Mouse (Mus musculus): ENCODE results near the gene Sgsm2. TPM values are rescaled to one million over a fixed set of nuclear protein-coding genes. Genes with fewer than 3 reads are reported as not detected.

Sgsm2 gene
- total and polyA plus RNA-seq, 2 experiments from 2014 or later = 21.3 to 59.2 TPM

GRCm38 (mm10) chr11:74870544-74870943 is 26.3 kb downstream of the Sgsm2 start:
- Histone ChIP-seq H3K4me1 (ENCODE audit: insufficient read depth, low read length) (peaks cover 11% of the 10 kb centered on the region), H3K4me2 (ENCODE audit: low read depth, low read length) (no peak overlapping the region), H3K27ac (0 out of 2 replicates have a peak overlapping the region, but pooled peaks have one; percentile 16), H3K9ac (replicated peaks; ENCODE audit: low read length) (no peak overlapping the region), H3K36me3 (ENCODE audit: insufficient read depth, low read length) (peaks cover 11% of the 10 kb centered on the region; the same call in 1 of the 2 replicates), H3K27me3 (ENCODE audit: insufficient read depth, low read length) (no peaks in the 10 kb centered on the region), H3K4me3 (ENCODE audit: low read length) (no peak overlapping the region), H3K9me3 (ENCODE audit: low read length) (no peaks in the 10 kb centered on the region)
- ATAC-seq (no peak), DNase-seq (ENCODE audit: low spot score) (no peak)
- TF ChIP-seq CTCF (IDR thresholded peaks at IDR 0.05; ENCODE audit: low read depth) = no peak
- 72% methylated on average over 4 of the region's 4 CpGs for WGBS

GRCm38 (mm10) chr11:74869603-74870002 is 27.3 kb downstream of the Sgsm2 start:
- Histone ChIP-seq H3K9me3 (ENCODE audit: low read length) (no peaks in the 10 kb centered on the region), H3K4me1 (ENCODE audit: insufficient read depth, low read length) (peaks cover 11% of the 10 kb centered on the region), H3K9ac (replicated peaks; ENCODE audit: low read length) (no peak overlapping the region), H3K4me3 (ENCODE audit: low read length) (no peak overlapping the region), H3K4me2 (ENCODE audit: low read depth, low read length) (no peak overlapping the region), H3K27ac (peak overlapping the region; percentile 16; the same call in 1 of the 2 replicates), H3K27me3 (ENCODE audit: insufficient read depth, low read length) (no peaks in the 10 kb centered on the region), H3K36me3 (ENCODE audit: insufficient read depth, low read length) (peaks cover 19% of the 10 kb centered on the region; the same call in 1 of the 2 replicates)
- no peak for TF ChIP-seq CTCF (IDR thresholded peaks at IDR 0.05; ENCODE audit: low read depth)
- DNase-seq (ENCODE audit: low spot score) (peak; percentile 22), ATAC-seq (no peak)
- 69% methylated on average over 6 of the region's 6 CpGs for WGBS

- Histone ChIP-seq H3K27ac (no peak overlapping the region), H3K9ac (replicated peaks; ENCODE audit: low read length) (no peak overlapping the region), H3K36me3 (ENCODE audit: insufficient read depth, low read length) (peaks cover 25% of the 10 kb centered on the region; the same call in 1 of the 2 replicates), H3K4me3 (ENCODE audit: low read length) (no peak overlapping the region), H3K4me2 (ENCODE audit: low read depth, low read length) (no peak overlapping the region), H3K9me3 (ENCODE audit: low read length) (no peaks in the 10 kb centered on the region), H3K27me3 (ENCODE audit: insufficient read depth, low read length) (no peaks in the 10 kb centered on the region), H3K4me1 (ENCODE audit: insufficient read depth, low read length) (peaks cover 11% of the 10 kb centered on the region)
- no peak for DNase-seq (ENCODE audit: low spot score)
- ATAC-seq = no peak
- WGBS = 76% methylated on average over 13 of the region's 13 CpGs
- no peak for TF ChIP-seq CTCF (IDR thresholded peaks at IDR 0.05; ENCODE audit: low read depth)
Measured at GRCm38 (mm10) chr11:74868046-74868760, 28.7 kb downstream of the Sgsm2 start.

- no peak overlapping the region for H3K4me2 ChIP-seq (ENCODE audit: low read depth, low read length)
- H3K4me3 ChIP-seq (ENCODE audit: low read length) = no peak overlapping the region
- no peaks in the 10 kb centered on the region for H3K9me3 ChIP-seq (ENCODE audit: low read length)
- no peaks in the 10 kb centered on the region for H3K27me3 ChIP-seq (ENCODE audit: insufficient read depth, low read length)
- H3K27ac ChIP-seq = peak overlapping the region; percentile 15; the same call in 1 of the 2 replicates
- no peak for TF ChIP-seq CTCF (IDR thresholded peaks at IDR 0.05; ENCODE audit: low read depth)
- no peak overlapping the region for H3K9ac ChIP-seq (replicated peaks; ENCODE audit: low read length)
- peaks cover 27% of the 10 kb centered on the region; the same call in 1 of the 2 replicates for H3K36me3 ChIP-seq (ENCODE audit: insufficient read depth, low read length)
- ATAC-seq (peak; percentile 51), DNase-seq (ENCODE audit: low spot score) (peak; percentile 41)
- H3K4me1 ChIP-seq (ENCODE audit: insufficient read depth, low read length) = peaks cover 11% of the 10 kb centered on the region
- WGBS = 44% methylated on average over 2 of the region's 2 CpGs
Measured at GRCm38 (mm10) chr11:74867181-74867580, 29.7 kb downstream of the Sgsm2 start.

GRCm38 (mm10) chr11:74866640-74867039 is 30.2 kb downstream of the Sgsm2 start:
- Histone ChIP-seq H3K27me3 (ENCODE audit: insufficient read depth, low read length) (no peaks in the 10 kb centered on the region), H3K9ac (replicated peaks; ENCODE audit: low read length) (no peak overlapping the region), H3K27ac (peak overlapping the region; percentile 15; the same call in 1 of the 2 replicates), H3K9me3 (ENCODE audit: low read length) (no peaks in the 10 kb centered on the region), H3K4me1 (ENCODE audit: insufficient read depth, low read length) (peaks cover 11% of the 10 kb centered on the region), H3K4me3 (ENCODE audit: low read length) (no peak overlapping the region), H3K36me3 (ENCODE audit: insufficient read depth, low read length) (peaks cover 32% of the 10 kb centered on the region; the same call in 1 of the 2 replicates), H3K4me2 (ENCODE audit: low read depth, low read length) (no peak overlapping the region)
- TF ChIP-seq CTCF (IDR thresholded peaks at IDR 0.05; ENCODE audit: low read depth) = no peak
- ATAC-seq = peak; percentile 70
- WGBS = 46% methylated on average over 4 of the region's 4 CpGs
- DNase-seq (ENCODE audit: low spot score) = peak; percentile 86

- WGBS = 79% methylated on average over 9 of the region's 9 CpGs
- H3K36me3 ChIP-seq (ENCODE audit: insufficient read depth, low read length) = peaks cover 35% of the 10 kb centered on the region; the same call in 1 of the 2 replicates
Measured at GRCm38 (mm10) chr11:74865252-74865651, 31.6 kb downstream of the Sgsm2 start.

GRCm38 (mm10) chr11:74864421-74864820 is 32.4 kb downstream of the Sgsm2 start:
- H3K9ac ChIP-seq (replicated peaks; ENCODE audit: low read length) = no peak overlapping the region
- H3K36me3 ChIP-seq (ENCODE audit: insufficient read depth, low read length) = peaks cover 39% of the 10 kb centered on the region; the same call in 1 of the 2 replicates
- WGBS = 84% methylated on average over 9 of the region's 9 CpGs
- no peak overlapping the region for H3K4me3 ChIP-seq (ENCODE audit: low read length)
- no peak overlapping the region for H3K27ac ChIP-seq
- DNase-seq (ENCODE audit: low spot score) (no peak), ATAC-seq (no peak)
- no peak for TF ChIP-seq CTCF (IDR thresholded peaks at IDR 0.05; ENCODE audit: low read depth)
- no peak overlapping the region for H3K4me2 ChIP-seq (ENCODE audit: low read depth, low read length)
- H3K9me3 ChIP-seq (ENCODE audit: low read length) = no peaks in the 10 kb centered on the region
- no peaks in the 10 kb centered on the region for H3K27me3 ChIP-seq (ENCODE audit: insufficient read depth, low read length)
- peaks cover 7% of the 10 kb centered on the region for H3K4me1 ChIP-seq (ENCODE audit: insufficient read depth, low read length)

More at GRCm38 (mm10) chr11:74865252-74865651, 31.6 kb downstream of the Sgsm2 start:
- ATAC-seq (no peak), DNase-seq (ENCODE audit: low spot score) (no peak)
- H3K27me3 ChIP-seq (ENCODE audit: insufficient read depth, low read length) = no peaks in the 10 kb centered on the region
- no peak overlapping the region for H3K4me2 ChIP-seq (ENCODE audit: low read depth, low read length)
- no peaks in the 10 kb centered on the region for H3K9me3 ChIP-seq (ENCODE audit: low read length)
- no peak overlapping the region for H3K4me3 ChIP-seq (ENCODE audit: low read length)
- TF ChIP-seq CTCF (IDR thresholded peaks at IDR 0.05; ENCODE audit: low read depth) = no peak
- H3K4me1 ChIP-seq (ENCODE audit: insufficient read depth, low read length) = peaks cover 7% of the 10 kb centered on the region
- H3K9ac ChIP-seq (replicated peaks; ENCODE audit: low read length) = no peak overlapping the region
- no peak overlapping the region for H3K27ac ChIP-seq

All from hindbrain, postnatal 0 days (tissue).